Mouse (Mus musculus) hindbrain, embryonic 11.5 days (tissue): Measurements from ENCODE around the gene Fanci. TPM values are rescaled to one million over a fixed set of nuclear protein-coding genes. Genes with fewer than 3 reads are reported as not detected.

Experiments
- ATAC-seq: fragments of 200-750 bp; cut with Nextera tagmentation; 2 replicates; pipeline ENCODE4 v1.8.0; 2017; ENCODE audit warnings: mild to moderate bottlenecking, moderate TSS enrichment, moderate library complexity; ENCODE audit not compliant: low FRiP score
- DNase-seq: peaks from one replicate; pipeline ENCODE4 v3.0.0-alpha.2; 2015; ENCODE audit warnings: low spot score
- H3K27ac ChIP-seq: fragments of 300-500 bp; sonication (generic); 2 replicates; pipeline ENCODE4 v1.5.1; 2014; ENCODE audit warnings: mild to moderate bottlenecking, low read depth, low read length
- H3K27me3 ChIP-seq: fragments of 300-500 bp; sonication (generic); 2 replicates; pipeline ENCODE4 v1.6.1; 2014; ENCODE audit warnings: mild to moderate bottlenecking, low read length, moderate library complexity, mixed read lengths; ENCODE audit not compliant: control insufficient read depth, insufficient read depth
- H3K36me3 ChIP-seq: fragments of 300-500 bp; sonication (generic); 2 replicates; pipeline ENCODE4 v1.6.1; 2014; ENCODE audit warnings: mild to moderate bottlenecking, low read length, moderate library complexity, mixed read lengths; ENCODE audit not compliant: control insufficient read depth, insufficient read depth
- H3K4me1 ChIP-seq: fragments of 300-500 bp; sonication (generic); replicated peaks from 2 replicates; pipeline ENCODE4 v1.6.1; 2014; ENCODE audit warnings: low read length, mixed read lengths; ENCODE audit not compliant: control insufficient read depth, insufficient read depth
- H3K4me2 ChIP-seq: fragments of 300-500 bp; sonication (generic); replicated peaks from 2 replicates; pipeline ENCODE4 v1.6.1; 2014; ENCODE audit warnings: mild to moderate bottlenecking, low read depth, low read length
- H3K4me3 ChIP-seq: fragments of 300-500 bp; sonication (generic); 2 replicates; pipeline ENCODE4 v1.5.1; 2014; ENCODE audit warnings: low read depth, low read length
- H3K9ac ChIP-seq: fragments of 300-500 bp; sonication (generic); 2 replicates; pipeline ENCODE4 v1.6.1; 2014; ENCODE audit warnings: low read depth, low read length
- H3K9me3 ChIP-seq: fragments of 300-500 bp; sonication (generic); 2 replicates; pipeline ENCODE4 v1.6.1; 2016; ENCODE audit warnings: low read length; ENCODE audit not compliant: control insufficient read depth
- WGBS: fragments of 180-500 bp; shearing (Covaris S2); extraction: QIAGEN DNeasy Blood & Tissue Kit; methylation state at CpG from one replicate; pipeline ENCODE4 v1.1.7; 2014; 5-methylcytosine and 5-hydroxymethylcytosine counted together
- polyA plus RNA-seq: library from polyadenylated mRNA; unstranded; fragments of >200 nt; fragmentation: Nextera tagmentation; extraction: Ambion mirVana; gene quantifications from 2 replicates; pipeline ENCODE4 v1.2.1, GENCODE M21; 2014

Gene Fanci
- polyA plus RNA-seq, 1 experiment from 2014 or later, result 11.7 TPM

DNA sequence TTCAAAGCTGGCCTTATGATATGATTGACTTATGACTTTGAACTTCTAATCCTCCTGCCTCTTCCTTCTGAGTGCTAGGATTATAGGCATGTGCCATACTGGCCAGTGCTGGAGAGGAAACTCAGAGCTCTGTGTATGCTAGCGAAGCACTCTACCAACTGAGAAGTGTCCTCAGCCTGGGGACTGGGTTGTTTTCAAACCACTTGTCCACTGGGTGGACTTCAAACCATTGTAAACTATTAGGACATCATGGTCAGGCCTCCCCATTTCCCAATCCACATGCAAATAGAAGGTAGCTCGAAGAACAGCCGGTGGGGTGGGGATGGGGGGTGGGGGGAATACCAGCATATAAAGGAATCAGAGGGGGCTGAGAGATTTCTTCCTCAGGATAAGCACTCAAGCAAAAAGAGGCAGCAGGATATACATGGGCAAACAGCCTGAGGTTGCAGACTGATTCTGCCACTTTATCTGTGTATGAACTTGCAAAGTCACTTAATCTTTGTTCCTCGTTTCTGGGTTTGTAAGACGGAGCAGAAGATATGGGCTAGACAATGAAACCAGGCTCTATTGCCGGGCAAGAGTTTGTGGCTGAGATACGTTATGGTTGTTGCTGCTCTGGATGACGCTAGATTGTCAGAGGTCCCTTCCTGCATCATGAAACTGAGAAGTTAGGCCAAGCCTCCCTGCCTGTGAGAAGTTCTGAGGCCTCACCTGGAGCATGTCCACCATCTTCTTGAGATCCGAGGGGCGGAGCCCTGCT lies 15.0 kb upstream of the Fanci start:
- DNase-seq (no peak), ATAC-seq (no peak)
- H3K4me2 ChIP-seq, result no peak overlapping the region
- no peaks in the 10 kb centered on the region for H3K27me3 ChIP-seq
- H3K9ac ChIP-seq, result no peak overlapping the region
- H3K4me3 ChIP-seq, result no peak overlapping the region
- 89% methylated on average over 10 of the region's 10 CpGs for WGBS
- H3K27ac ChIP-seq, result no peak overlapping the region
- no peaks in the 10 kb centered on the region for H3K9me3 ChIP-seq
- H3K36me3 ChIP-seq, result no peaks in the 10 kb centered on the region
- no peaks in the 10 kb centered on the region for H3K4me1 ChIP-seq

DNA sequence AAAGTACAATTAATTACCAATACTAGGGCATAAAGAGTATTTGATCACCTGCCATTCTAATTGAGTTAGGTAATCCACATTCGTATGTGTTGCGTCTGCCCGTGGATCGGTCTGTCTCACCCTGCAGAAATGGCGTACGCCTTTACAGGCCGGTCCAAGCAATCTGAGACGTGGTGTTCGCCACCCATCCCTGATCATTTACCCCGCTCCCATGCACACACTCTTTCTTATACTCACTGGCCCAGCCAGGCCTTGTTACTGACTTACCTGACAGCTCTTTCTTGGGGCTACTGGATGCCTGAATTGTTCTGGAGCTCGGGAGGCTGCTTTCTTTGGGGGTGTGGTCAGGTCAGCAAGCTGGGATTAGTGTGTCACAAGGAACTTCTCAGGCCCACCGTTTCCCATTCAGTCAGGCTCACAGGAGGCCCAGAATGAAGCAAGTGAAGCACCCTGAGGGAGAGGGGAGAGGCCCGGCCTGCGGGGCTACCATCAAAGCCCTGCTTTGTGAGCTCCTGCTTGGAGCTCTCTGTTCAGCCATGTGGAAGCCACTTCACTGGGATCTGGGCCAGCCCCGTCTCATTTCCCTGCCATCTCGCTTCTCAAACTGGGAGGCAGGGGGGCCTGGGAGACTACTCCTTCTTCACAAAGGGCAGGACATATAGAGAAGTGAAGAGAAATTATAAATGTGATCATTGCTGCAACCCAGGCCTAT lies 5.2 kb upstream of the Fanci start, which contains the start of gene Rlbp1:
Gene Rlbp1, minus strand, starts transcription at position 627 of the 712 bp plus-strand sequence.
- Histone ChIP-seq H3K9me3 (no peaks in the 10 kb centered on the region), H3K4me3 (no peak within 1 kb of the TSS), H3K27me3 (no peaks in the 10 kb centered on the region), H3K36me3 (no peaks in the 10 kb centered on the region), H3K4me2 (no peak within 1 kb of the TSS), H3K27ac (no peak within 1 kb of the TSS), H3K4me1 (no peaks in the 10 kb centered on the region), H3K9ac (no peak within 1 kb of the TSS)
- no peak for ATAC-seq
- DNase-seq, result no peak
- 69% methylated on average over 16 of the region's 16 CpGs for WGBS

DNA sequence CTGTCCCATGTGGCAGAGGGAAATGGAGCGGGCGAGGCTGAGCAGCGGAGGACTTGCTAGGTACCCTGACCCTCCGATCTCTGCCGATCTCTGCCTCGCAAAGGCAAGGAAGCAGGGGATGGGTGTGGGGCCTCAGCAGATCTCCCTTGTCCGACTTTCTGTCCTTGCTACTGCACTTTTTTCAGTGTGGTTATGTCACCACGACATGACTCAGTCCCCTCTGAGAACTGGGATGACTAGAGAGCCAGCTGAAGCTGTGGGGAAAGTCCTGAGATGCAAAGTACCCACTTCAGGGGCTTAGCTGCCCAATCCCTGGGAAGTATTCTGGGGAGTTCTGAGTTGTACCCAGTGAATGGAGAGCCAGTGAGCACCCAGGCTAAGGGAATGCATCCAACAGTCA lies 4.6 kb upstream of the Fanci start:
- no peak for ATAC-seq

DNA sequence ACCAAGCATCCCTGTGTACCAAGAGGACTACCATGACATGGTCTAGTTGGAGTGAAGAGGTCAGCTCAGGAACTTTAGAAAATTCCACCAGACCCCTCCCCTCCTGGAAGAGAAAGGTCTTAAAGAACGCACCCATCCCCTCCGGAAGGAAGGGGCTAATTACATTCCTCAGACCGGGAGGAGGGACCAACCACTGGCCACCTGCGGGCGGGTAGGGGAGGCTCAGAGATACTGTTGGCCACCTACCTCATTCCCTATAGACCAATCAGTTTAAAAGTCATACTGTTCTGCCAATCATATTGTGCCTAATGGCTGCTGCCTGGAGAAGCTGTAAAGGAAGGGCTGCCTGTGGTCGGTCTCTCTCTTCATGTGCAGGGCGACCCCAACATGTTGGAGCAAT lies 3.7 kb upstream of the Fanci start:
- DNase-seq, result no peak
- Histone ChIP-seq H3K9me3 (no peaks in the 10 kb centered on the region), H3K4me2 (no peak overlapping the region), H3K9ac (no peak overlapping the region), H3K27me3 (no peaks in the 10 kb centered on the region), H3K4me1 (no peaks in the 10 kb centered on the region), H3K36me3 (no peaks in the 10 kb centered on the region), H3K27ac (no peak overlapping the region), H3K4me3 (no peak overlapping the region)
- no peak for ATAC-seq
- WGBS, result 61% methylated on average over 7 of the region's 7 CpGs

More for the DNA sequence above, 4.6 kb upstream of the Fanci start:
- no peaks in the 10 kb centered on the region for H3K27me3 ChIP-seq
- no peaks in the 10 kb centered on the region for H3K9me3 ChIP-seq
- no peak overlapping the region for H3K4me2 ChIP-seq
- no peak overlapping the region for H3K4me3 ChIP-seq
- no peaks in the 10 kb centered on the region for H3K4me1 ChIP-seq
- no peak overlapping the region for H3K27ac ChIP-seq
- no peaks in the 10 kb centered on the region for H3K36me3 ChIP-seq
- DNase-seq, result no peak
- WGBS, result 72% methylated on average over 8 of the region's 8 CpGs
- H3K9ac ChIP-seq, result no peak overlapping the region

DNA sequence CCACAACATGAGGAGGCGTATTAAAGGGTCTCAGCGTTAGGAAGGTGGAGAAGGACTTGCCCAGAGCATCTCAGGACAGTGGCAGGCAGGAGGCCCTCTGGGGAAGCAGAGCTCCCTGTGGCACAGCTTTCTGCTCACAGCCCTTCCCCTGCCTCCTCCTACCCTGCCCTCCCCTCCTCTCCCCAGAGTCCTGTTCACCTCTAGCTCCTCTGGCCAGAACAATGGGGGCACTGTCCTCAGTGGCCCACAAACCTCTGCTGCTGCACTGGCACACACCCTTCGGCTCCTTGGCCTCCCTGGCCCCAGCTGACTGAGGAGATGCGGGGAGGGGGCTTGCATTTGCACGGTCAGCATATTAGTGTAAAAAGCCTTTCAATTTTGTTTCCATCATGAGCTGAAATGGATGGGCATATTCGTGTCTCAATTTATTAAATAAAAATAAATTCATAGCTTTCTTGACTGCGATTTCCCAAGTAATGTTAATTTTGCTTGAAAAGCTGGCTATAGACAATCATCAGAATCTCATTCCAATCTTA lies 3.0 kb upstream of the Fanci start:
- 63% methylated on average over 7 of the region's 7 CpGs for WGBS

DNA sequence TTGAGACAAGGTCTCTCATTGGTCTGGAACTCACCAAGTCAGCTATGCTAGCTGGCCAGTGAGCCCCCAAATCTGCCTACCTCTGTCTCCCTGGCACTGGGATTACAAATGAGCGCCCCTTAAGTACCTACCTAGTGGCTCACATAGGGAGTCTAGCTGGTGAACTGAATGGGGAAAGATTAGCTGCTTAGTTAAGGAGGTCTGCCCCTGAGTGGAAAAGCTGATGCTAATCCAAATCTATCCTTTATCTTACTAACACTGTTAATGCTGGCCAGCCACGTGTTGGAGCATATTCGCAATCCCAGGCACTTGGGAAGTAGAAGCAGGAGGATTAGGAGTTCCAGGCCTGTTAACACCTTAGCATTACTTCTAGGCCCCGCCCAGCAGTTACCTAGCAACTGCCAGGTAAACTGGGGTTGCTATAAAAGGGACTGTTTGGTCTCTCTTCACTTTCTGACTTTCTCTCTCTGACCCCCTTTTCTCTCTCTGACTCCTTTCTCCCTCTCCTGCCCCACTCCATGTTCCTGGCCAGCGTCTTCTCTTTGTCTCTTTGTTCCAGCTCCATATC lies 1.5 kb upstream of the Fanci start:
- Histone ChIP-seq H3K27me3 (no peaks in the 10 kb centered on the region), H3K36me3 (no peaks in the 10 kb centered on the region), H3K9me3 (no peaks in the 10 kb centered on the region), H3K27ac (no peak overlapping the region), H3K4me1 (no peaks in the 10 kb centered on the region), H3K4me3 (no peak overlapping the region), H3K9ac (no peak overlapping the region), H3K4me2 (no peak overlapping the region)
- WGBS, result 68% methylated on average over 5 of the region's 5 CpGs
- DNase-seq (no peak), ATAC-seq (no peak)

More for the DNA sequence above, 3.0 kb upstream of the Fanci start:
- no peak overlapping the region for H3K4me3 ChIP-seq
- no peak overlapping the region for H3K9ac ChIP-seq
- H3K27ac ChIP-seq, result no peak overlapping the region
- peak; percentile 39; the same call in 1 of the 2 replicates for ATAC-seq
- H3K4me1 ChIP-seq, result no peaks in the 10 kb centered on the region
- H3K9me3 ChIP-seq, result no peaks in the 10 kb centered on the region
- H3K4me2 ChIP-seq, result no peak overlapping the region
- H3K36me3 ChIP-seq, result no peaks in the 10 kb centered on the region
- H3K27me3 ChIP-seq, result no peaks in the 10 kb centered on the region
- no peak for DNase-seq

DNA sequence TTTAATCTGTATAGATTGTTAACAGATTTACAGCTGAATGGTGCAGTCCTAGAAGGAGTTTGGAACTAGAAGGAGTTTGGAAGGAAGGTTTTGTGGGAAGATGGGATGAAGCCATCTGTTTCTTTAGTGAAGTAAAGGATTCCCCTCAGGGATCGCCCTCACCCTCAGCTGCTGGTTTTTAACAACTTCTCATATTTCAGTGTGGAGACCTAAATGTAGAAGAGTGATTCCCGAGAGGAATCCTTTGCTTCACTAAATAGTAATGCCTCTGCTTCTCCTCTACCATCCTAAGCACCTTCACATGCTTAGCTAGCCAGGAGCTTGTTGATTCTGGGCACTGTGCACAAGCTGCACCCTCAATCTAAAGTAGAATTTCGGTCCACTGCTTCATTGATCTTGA lies 258 bp upstream of the Fanci start:
- H3K27ac ChIP-seq, result 0 out of 2 replicates have a peak overlapping the region, but pooled peaks have one; percentile 53
- peak; percentile 15; the same call in 1 of the 2 replicates for ATAC-seq

DNA sequence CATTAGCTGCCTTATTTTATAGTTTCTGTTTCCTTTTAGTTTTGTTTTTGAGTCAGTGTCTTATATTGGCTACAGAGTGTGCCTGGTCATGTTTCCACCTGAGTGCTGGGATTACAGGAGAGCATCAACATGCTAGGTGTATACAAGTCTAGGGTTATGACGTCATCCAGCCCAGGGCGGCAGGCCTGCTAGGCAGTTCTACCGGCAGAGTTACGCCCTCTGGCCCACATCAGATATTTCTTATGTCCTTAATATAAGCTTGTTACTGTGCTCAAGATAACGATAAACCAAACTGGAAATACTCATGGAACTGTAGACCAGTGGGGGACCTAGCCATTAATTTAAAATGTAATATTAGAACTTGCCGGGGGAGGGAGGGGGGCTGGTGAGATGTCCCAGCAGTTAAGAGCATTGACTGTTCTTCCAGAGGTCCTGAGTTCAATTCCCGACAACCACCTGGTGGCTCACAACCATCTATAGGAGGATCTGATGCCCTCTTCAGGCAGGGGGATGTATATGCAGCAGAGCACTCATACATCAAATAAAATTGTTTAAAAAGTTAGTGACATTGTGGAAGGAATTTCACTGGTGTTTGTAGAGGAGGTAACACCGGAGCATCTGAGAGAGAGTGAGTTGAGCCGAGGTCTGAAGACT lies 1.3 kb downstream of the Fanci start:
- peak overlapping the region; percentile 51 for H3K4me3 ChIP-seq
- H3K4me1 ChIP-seq, result no peaks in the 10 kb centered on the region
- 64% methylated on average over 9 of the region's 9 CpGs for WGBS
- no peaks in the 10 kb centered on the region for H3K36me3 ChIP-seq
- no peak overlapping the region for H3K27ac ChIP-seq
- no peaks in the 10 kb centered on the region for H3K27me3 ChIP-seq
- ATAC-seq, result peak; percentile 6; the same call in 1 of the 2 replicates
- H3K9me3 ChIP-seq, result no peaks in the 10 kb centered on the region
- DNase-seq, result no peak
- H3K9ac ChIP-seq, result no peak overlapping the region; the same call in 1 of the 2 replicates
- peak overlapping the region; percentile 85 for H3K4me2 ChIP-seq

More for the DNA sequence above, 258 bp upstream of the Fanci start:
- Histone ChIP-seq H3K4me3 (peak overlapping the region; percentile 51), H3K9ac (peak overlapping the region; percentile 32), H3K4me2 (peak overlapping the region; percentile 85), H3K27me3 (no peaks in the 10 kb centered on the region), H3K9me3 (no peaks in the 10 kb centered on the region), H3K36me3 (no peaks in the 10 kb centered on the region), H3K4me1 (no peaks in the 10 kb centered on the region)
- 22% methylated on average over 3 of the region's 3 CpGs for WGBS
- DNase-seq, result no peak
